Mouse (Mus musculus): ENCODE measurements around the gene Psme2.

- TF ChIP-seq CTCF (IDR thresholded peaks at IDR 0.05) (no peak), EP300 (IDR thresholded peaks at IDR 0.05) (no peak)
Observed at GRCm38 (mm10) chr14:55628077-55628827, 37.3 kb upstream of the Psme2 start.

Measured in lung, postnatal 0 days (tissue).